Mouse (Mus musculus) lung, postnatal 0 days (tissue): ENCODE results near the gene Islr2. TPM values are rescaled to one million over a fixed set of nuclear protein-coding genes. Genes with fewer than 3 reads are reported as not detected.

Experiments used
- ATAC-seq: fragments of 200-750 bp; cut with Nextera tagmentation; 2 replicates; pipeline ENCODE4 v1.8.0; 2017; ENCODE audit warnings: moderate library complexity
- DNase-seq: peaks from one replicate; pipeline ENCODE4 v3.0.0-alpha.2; 2016; ENCODE audit warnings: low spot score
- H3K27ac ChIP-seq: fragments of 300-500 bp; sonication (generic); 2 replicates; pipeline ENCODE4 v1.5.1; 2014; ENCODE audit warnings: antibody characterized with exemption, mild to moderate bottlenecking, low read length, mixed read lengths
- H3K27me3 ChIP-seq: fragments of 300-500 bp; sonication (generic); replicated peaks from 2 replicates; pipeline ENCODE4 v1.6.1; 2014; ENCODE audit warnings: low read length, mixed read lengths; ENCODE audit not compliant: insufficient read depth
- H3K36me3 ChIP-seq: fragments of 300-500 bp; sonication (generic); 2 replicates; pipeline ENCODE4 v1.6.1; 2014; ENCODE audit warnings: low read length, mixed read lengths; ENCODE audit not compliant: insufficient read depth
- H3K4me1 ChIP-seq: fragments of 300-500 bp; sonication (generic); 2 replicates; pipeline ENCODE4 v1.6.1; 2014; ENCODE audit warnings: antibody characterized with exemption, low read depth, low read length, mixed read lengths; ENCODE audit not compliant: insufficient read depth
- H3K4me2 ChIP-seq: fragments of 300-500 bp; sonication (generic); replicated peaks from 2 replicates; pipeline ENCODE4 v1.6.1; 2014; ENCODE audit warnings: low read depth, mild to moderate bottlenecking, low read length, moderate library complexity, mixed read lengths
- H3K4me3 ChIP-seq: fragments of 300-500 bp; sonication (generic); 2 replicates; pipeline ENCODE4 v1.5.1; 2014; ENCODE audit warnings: low read depth, low read length
- H3K9ac ChIP-seq: fragments of 300-500 bp; sonication (generic); replicated peaks from 2 replicates; pipeline ENCODE4 v1.6.1; 2014; ENCODE audit warnings: low read depth, mild to moderate bottlenecking
- H3K9me3 ChIP-seq: fragments of 300-500 bp; sonication (generic); 2 replicates; pipeline ENCODE4 v1.6.1; 2016; ENCODE audit warnings: low read length, mixed read lengths
- CTCF ChIP-seq: IDR thresholded peaks from 2 replicates; pipeline ENCODE4 v1.5.1; 2016; ENCODE audit warnings: antibody characterized with exemption, mild to moderate bottlenecking
- EP300 ChIP-seq: IDR thresholded peaks from 2 replicates; pipeline ENCODE4 v1.6.1; 2016; ENCODE audit warnings: antibody characterized with exemption, mild to moderate bottlenecking, control low read depth
- WGBS: fragments of 180-500 bp; shearing (Covaris S2); extraction: QIAGEN DNeasy Blood & Tissue Kit; methylation state at CpG from one replicate; pipeline ENCODE4 v1.1.7; 2014; 5-methylcytosine and 5-hydroxymethylcytosine counted together
- polyA plus RNA-seq: library from polyadenylated mRNA; unstranded; fragments of >200 nt; fragmentation: Nextera tagmentation; extraction: Ambion mirVana; gene quantifications from 2 replicates; pipeline ENCODE4 v1.2.1, GENCODE M21; 2015

Gene Islr2
- polyA plus RNA-seq, 1 experiment from 2014 or later: not detected

- under 1% methylated on average over 16 of the region's 16 CpGs for WGBS
- peak within 1 kb of the TSS; percentile 55 for H3K4me3 ChIP-seq
- peak within 1 kb of the TSS; percentile 94 for H3K27ac ChIP-seq
- no peaks in the 10 kb centered on the region for H3K9me3 ChIP-seq
- peak within 1 kb of the TSS; percentile 69 for H3K9ac ChIP-seq
- no peaks in the 10 kb centered on the region for H3K27me3 ChIP-seq
- H3K4me1 ChIP-seq: peaks cover 13% of the 10 kb centered on the region; the same call in 1 of the 2 replicates
- H3K36me3 ChIP-seq: no peaks in the 10 kb centered on the region
- peak within 1 kb of the TSS; percentile 76 for H3K4me2 ChIP-seq
- peak; percentile 63 for ATAC-seq
- peak; percentile 49 for TF ChIP-seq CTCF
- no peak for TF ChIP-seq EP300
- DNase-seq: peak; percentile 90
Observed at GRCm38 (mm10) chr9:58249592-58250192, 45.6 kb upstream of the Islr2 start, which contains the start of gene Pml. Pml (minus strand) TSS chr9:58249786.

GRCm38 (mm10) chr9:58248746-58249413 lies 44.8 kb upstream of the Islr2 start:
- Histone ChIP-seq H3K27me3 (no peaks in the 10 kb centered on the region), H3K4me1 (peaks cover 13% of the 10 kb centered on the region; the same call in 1 of the 2 replicates), H3K27ac (peak overlapping the region; percentile 94), H3K4me3 (peak overlapping the region; percentile 55), H3K9me3 (no peaks in the 10 kb centered on the region), H3K4me2 (peak overlapping the region; percentile 76), H3K36me3 (no peaks in the 10 kb centered on the region), H3K9ac (peak overlapping the region; percentile 69)
- DNase-seq (no peak), ATAC-seq (no peak)
- WGBS: 17% methylated on average over 7 of the region's 7 CpGs
- no peak for TF ChIP-seq EP300
- TF ChIP-seq CTCF: no peak

- Histone ChIP-seq H3K4me3 (peak overlapping the region; percentile 20; the same call in 1 of the 2 replicates), H3K36me3 (no peaks in the 10 kb centered on the region), H3K4me1 (peaks cover 13% of the 10 kb centered on the region; the same call in 1 of the 2 replicates), H3K4me2 (peak overlapping the region; percentile 43), H3K27me3 (no peaks in the 10 kb centered on the region), H3K9ac (no peak overlapping the region; the same call in 1 of the 2 replicates), H3K9me3 (no peaks in the 10 kb centered on the region), H3K27ac (peak overlapping the region; percentile 64; the same call in 1 of the 2 replicates)
- ATAC-seq (peak; percentile 85), DNase-seq (peak; percentile 90)
- peak; percentile 96 for TF ChIP-seq CTCF
- TF ChIP-seq EP300: no peak
- 10% methylated on average over 25 of the region's 25 CpGs for WGBS
Observed at GRCm38 (mm10) chr9:58247064-58247759, 43.1 kb upstream of the Islr2 start.

DNA sequence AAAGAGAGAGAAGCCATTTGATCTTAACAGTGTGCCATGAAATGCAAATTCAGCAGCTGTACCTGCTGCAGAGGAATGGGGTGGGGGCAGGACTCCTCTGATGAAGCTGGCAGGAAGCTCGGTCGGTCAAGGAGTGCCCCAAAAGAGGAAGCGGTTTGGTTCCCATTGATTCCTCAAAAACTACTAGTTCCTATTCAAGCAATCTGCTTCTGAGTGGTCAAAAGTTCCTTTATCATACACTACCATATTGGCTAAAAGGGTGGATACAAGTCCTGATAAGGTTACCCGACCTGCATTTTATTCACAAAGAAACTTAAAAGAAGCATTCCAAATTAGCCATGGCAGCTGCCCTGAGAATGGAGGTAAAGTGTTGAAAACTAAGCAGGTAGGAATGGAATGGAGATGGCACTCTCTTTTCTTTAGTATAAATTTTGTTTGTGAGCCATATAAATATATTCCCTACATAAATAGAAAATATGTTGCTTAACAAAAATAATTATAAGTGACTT lies 42.0 kb upstream of the Islr2 start:
- Histone ChIP-seq H3K27ac (no peak overlapping the region), H3K9ac (no peak overlapping the region), H3K4me1 (peaks cover 16% of the 10 kb centered on the region; the same call in 1 of the 2 replicates), H3K36me3 (no peaks in the 10 kb centered on the region), H3K27me3 (no peaks in the 10 kb centered on the region), H3K9me3 (no peaks in the 10 kb centered on the region), H3K4me3 (no peak overlapping the region), H3K4me2 (no peak overlapping the region)
- 68% methylated on average over 4 of the region's 4 CpGs for WGBS
- DNase-seq (no peak), ATAC-seq (no peak)
- TF ChIP-seq EP300 (no peak), CTCF (no peak)

DNA sequence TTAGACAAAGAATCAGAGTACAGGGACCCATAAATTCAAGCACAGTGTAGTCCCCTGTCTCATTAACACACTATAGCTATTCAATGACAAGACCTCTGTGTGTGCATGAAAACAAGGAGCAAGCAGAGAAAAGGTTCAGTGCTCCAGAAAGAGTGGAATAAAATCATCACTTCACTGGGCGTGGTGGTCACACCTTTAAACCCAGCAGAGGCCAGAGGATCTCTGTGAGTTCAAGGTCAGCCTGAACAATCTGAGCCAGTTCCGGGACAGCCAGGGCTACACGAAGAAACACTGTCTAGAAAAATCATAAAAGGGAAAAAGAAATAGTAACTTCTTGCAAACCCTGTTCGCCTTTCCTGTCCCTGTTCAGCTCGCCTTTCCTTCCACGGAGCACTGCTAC lies 39.6 kb upstream of the Islr2 start:
- H3K4me3 ChIP-seq: no peak overlapping the region
- no peaks in the 10 kb centered on the region for H3K36me3 ChIP-seq
- no peak for TF ChIP-seq EP300
- TF ChIP-seq CTCF: no peak
- no peak overlapping the region for H3K4me2 ChIP-seq
- no peak overlapping the region for H3K27ac ChIP-seq
- 65% methylated on average over 6 of the region's 6 CpGs for WGBS
- H3K9me3 ChIP-seq: no peaks in the 10 kb centered on the region
- H3K9ac ChIP-seq: no peak overlapping the region
- DNase-seq: no peak
- H3K4me1 ChIP-seq: peaks cover 10% of the 10 kb centered on the region; the same call in 1 of the 2 replicates
- ATAC-seq: no peak
- H3K27me3 ChIP-seq: no peaks in the 10 kb centered on the region

DNA sequence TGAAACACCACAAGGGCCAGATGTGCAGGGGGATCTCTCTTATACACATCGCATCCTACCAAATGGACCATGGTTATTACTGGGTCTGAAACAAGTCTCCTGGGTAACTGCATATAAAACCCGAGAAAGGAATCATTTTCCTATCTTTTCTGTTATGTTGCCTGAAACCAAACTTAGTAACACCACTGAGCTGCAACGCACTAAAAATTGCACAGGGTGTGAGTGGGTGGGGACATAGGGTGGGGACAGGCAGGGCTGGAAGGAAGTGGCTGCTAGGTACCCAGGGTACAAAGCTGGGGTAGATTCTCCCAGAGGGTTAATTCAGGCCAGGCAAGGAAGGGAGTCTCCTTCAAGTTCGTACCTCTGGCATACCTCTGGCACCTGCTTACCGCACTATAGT lies 38.6 kb upstream of the Islr2 start:
- DNase-seq (no peak), ATAC-seq (no peak)
- Histone ChIP-seq H3K4me3 (no peak overlapping the region), H3K27me3 (no peaks in the 10 kb centered on the region), H3K36me3 (no peaks in the 10 kb centered on the region), H3K4me1 (peaks cover 10% of the 10 kb centered on the region; the same call in 1 of the 2 replicates), H3K9ac (no peak overlapping the region), H3K9me3 (no peaks in the 10 kb centered on the region), H3K4me2 (no peak overlapping the region), H3K27ac (no peak overlapping the region)
- WGBS: 66% methylated on average over 5 of the region's 5 CpGs
- no peak for TF ChIP-seq EP300
- TF ChIP-seq CTCF: no peak
